Mouse (Mus musculus) lung, postnatal 36 days (tissue): ENCODE data around the gene 1500015O10Rik.

ENCODE experiments used
- DNase-seq: peaks from one replicate; pipeline ENCODE4 v3.0.0; 2022; ENCODE audit warnings: mixed read lengths

Gene 1500015O10Rik

GRCm38 (mm10) chr1:43730491-43730924 lies at the start of gene 1500015O10Rik:
TSS of gene 1500015O10Rik (plus strand) at chr1:43730602.
- DNase-seq, result peak; percentile 39

DNA sequence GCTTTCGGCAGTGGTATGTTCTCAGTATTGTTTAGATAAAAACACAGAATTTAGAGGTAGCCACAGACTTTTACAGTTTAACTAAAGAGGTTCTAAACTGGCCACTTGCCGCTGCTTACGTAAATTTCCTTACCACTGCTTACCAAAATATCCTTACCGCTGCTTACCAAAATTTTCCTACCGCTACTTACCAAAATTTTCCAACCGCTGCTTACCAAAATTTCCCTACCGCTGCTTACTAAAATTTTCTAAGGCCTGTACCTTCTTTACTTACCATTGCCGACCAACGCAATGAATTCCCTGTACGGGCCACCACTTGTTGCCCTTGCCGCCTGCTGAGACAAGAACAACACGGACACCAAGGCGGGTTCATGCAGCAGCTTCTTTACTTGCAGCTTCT lies 40.4 kb upstream of the 1500015O10Rik start:
- no peak for DNase-seq

- no peak for DNase-seq
These were observed 39.9 kb upstream of the 1500015O10Rik start for GRCm38 (mm10) chr1:43690507-43690906.

DNA sequence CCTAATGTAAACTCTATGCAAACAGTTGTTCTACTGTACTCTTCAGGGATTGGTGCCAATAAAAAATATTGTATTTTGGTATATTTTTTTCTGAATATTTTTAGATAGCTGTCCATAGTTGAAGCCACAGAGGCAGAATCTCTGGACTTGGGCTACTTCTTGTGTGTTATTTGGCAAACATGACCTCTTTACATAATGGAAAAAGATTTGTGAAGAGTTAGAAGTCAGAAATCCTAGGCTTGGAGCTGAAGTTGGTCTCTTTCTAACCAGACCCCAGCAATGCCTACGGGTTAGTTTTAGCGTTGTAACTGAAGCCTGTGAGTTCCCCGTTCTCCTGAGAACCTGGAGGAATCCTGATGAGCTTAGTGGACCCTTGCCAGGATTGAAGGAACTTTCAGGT lies 36.3 kb upstream of the 1500015O10Rik start:
- no peak for DNase-seq

GRCm38 (mm10) chr1:43694851-43695545 lies 35.4 kb upstream of the 1500015O10Rik start:
- peak; percentile 74 for DNase-seq

- DNase-seq, result no peak
These were observed 31.8 kb upstream of the 1500015O10Rik start for GRCm38 (mm10) chr1:43698577-43699000.

DNA sequence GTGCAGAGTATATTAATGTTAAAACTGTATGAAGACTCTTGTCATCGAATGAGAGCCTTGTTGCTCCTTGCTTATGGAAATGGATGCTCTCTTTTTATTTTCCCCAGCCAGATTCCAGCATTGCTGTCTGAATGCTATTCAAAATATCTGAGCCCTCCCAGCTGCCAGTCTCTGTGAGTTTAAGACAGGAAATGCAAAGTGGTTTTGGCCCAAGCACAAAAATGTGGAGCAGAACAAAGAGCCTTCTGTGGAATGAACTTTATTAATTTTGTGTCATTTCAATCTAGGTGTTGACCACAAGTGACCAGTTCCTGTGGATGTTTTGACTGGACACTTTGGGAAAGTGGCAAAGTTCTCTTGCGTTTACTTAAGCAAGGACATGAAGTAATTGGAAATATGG lies 15.6 kb upstream of the 1500015O10Rik start:
- peak; percentile 50 for DNase-seq

DNA sequence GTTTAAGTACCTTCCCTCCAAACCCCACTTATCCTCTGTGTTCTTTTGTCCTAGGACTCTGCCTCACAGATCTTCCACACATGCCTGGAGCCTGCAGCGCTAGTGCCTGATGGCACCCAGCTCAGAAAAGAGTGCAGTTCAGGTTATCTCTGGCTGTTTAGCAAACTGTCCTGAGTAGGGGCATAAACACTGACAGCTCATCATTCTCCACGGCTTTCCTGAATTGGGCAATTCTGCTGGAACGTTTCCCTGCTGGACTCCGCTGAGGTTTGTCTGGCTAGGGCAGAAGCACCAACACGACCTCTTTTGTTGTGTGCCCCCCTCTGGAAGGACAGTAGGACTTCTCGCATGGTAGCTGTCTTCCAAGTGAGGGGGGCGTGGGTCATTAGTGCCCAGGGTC lies 12.4 kb upstream of the 1500015O10Rik start:
- peak; percentile 41 for DNase-seq

DNA sequence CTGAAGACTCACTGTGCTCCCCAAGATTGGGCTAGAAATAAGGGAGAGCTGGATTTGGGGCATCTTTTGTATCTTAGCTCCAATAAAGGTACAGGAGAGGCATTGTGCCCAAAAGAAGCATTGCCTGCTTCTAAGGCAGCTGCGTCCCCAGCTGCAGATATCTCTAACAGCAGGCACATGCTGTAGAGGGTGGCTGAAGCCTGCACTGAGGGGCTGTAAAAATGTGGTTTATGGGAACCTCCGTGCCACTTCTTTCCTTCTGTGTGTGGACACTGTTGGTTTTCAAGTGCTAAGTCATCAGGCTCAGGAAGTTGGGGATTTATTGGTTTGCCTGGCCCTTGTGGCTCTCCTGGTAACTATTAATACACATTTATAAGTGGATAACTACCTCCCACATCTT lies 11.6 kb upstream of the 1500015O10Rik start:
- no peak for DNase-seq

DNA sequence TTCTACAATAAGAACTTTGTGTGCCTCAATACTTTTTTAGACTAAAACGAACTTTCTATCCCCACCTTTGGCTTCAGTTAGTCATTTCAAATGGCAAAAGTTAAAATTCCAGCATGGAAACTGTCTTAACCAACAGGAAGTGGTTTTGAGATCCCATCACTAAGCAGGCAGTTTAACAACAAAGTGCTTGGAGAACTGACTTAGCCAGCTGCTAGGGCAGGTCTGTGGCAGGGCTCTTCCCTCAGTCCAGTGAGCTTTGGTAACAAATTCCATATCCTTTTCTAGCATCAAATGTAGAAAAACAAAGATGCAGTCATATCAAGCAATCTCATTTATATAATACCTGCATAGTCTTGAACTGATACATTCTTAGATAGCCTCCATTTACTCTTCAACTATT lies 7.9 kb upstream of the 1500015O10Rik start:
- no peak for DNase-seq

GRCm38 (mm10) chr1:43732100-43732499 lies 1.7 kb downstream of the 1500015O10Rik start:
- no peak for DNase-seq

- no peak for DNase-seq
These were observed 2.3 kb downstream of the 1500015O10Rik start for GRCm38 (mm10) chr1:43732657-43733056.

DNA sequence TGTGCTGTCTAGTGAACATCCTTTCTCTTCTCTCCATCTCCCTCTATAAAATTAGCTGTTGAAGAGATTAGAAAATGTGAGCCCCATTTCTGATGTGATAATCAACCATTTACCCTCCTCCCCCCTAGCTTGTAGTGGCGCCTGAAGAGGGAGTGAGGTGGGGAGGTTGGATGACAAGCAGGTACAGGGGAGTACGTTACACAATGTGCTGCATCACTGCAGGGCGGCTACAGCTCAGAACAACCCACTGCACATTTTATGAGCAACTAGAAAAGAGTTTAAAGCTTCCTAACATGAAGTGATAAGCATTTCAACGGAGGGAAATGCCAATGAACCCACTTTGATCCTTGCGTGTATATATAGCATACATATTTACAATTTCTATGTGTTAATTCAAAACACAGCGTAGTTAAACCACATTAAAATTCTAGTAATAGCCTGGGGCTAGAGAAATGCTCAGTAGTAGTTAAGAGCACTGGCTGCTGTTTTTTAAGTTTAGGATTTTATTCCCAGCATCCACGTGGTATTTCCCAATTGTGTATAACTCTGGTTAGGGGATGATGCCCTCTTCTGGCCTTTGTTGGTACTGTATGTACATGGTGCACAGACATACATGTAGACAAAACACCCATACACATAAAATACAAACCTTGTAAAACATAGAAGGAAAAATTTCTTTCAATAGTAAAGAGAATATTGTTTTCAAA lies 7.6 kb downstream of the 1500015O10Rik start:
- DNase-seq, result peak; percentile 69

DNA sequence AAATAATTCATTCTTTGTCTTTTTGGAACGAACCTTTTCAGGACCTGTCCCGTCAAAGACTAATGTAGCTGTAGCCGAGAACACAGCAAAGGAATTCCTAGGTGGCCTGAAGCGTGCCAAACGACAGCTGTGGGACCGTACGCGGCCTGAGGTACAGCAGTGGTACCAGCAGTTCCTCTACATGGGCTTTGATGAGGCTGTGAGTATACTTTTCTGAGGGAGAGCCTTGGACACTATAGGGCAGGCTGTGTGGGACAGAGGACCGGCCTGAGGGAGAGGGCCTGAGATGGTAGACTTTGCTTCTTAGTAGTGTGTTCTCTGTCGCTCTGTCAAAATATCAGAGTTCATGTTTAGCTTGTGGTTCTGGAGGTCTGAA lies 8.1 kb downstream of the 1500015O10Rik start:
- DNase-seq, result no peak

GRCm38 (mm10) chr1:43754448-43755312 lies 24.3 kb downstream of the 1500015O10Rik start:
- no peak for DNase-seq

DNA sequence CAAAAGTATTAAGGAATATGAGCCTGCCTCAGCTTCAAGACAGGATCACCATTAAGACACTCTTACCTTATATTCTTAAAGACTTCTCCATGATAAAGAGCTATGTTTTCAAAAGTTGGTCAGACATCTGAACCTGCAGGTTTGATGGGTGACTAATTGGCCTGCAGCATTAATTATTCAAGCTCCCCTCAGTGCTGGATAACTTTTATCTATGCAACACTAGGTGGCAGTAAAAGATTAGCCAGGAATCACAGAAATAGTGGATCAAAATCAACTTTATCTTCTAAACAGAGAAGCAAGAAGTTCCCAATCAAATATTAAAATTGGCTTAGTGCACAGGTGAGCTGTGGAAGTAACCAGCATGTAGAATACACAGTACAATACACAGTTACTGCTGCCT lies 29.7 kb downstream of the 1500015O10Rik start:
- no peak for DNase-seq

- DNase-seq, result no peak
These were observed 34.1 kb downstream of the 1500015O10Rik start for GRCm38 (mm10) chr1:43764481-43764880.

DNA sequence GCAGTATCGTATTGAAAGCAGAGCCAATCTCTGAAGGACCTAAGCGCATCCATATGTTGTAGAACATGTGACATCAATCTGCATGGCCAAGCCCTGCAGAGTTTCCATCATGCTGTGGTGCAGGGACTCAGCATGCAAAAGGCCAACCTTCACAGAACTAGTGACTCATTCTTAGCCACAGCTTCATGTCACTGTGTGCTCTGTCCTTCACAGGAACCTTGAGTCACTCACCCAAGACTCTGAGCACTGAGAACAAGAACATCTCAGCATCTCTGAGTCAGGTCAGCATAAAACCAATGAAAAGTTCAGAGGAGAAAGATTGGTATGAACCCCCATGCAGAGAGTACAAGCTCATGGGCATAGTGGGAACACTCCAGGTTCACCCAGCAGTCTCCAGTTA lies 35.9 kb downstream of the 1500015O10Rik start:
- DNase-seq, result no peak

DNA sequence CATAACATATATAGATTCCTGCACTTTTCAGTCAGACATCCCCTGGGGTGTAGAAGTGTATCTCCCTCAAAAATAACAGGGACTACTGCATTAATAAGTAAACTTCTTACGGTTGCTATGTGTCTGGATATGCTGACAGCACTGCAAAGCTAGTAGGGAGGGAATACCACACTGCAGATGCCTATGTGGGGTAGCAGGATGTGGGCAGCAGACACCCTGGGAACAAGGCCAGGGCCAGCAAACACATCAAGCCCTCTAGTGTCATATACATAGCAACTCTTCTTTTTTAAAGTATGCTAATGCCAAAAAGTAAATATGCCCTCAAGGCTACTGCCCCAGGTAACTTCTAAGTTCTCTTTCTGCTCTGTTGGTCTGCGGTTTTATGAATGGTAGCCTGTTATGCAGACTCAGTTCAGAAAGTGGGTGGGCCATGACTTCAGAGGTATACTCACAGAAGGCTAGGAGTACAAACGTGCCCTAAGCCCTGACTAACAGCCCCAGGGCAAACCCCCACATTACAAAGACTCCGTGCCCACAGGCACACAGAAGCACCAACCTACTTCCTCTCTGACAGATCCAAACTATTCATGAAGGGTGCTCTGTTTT lies 38.1 kb downstream of the 1500015O10Rik start:
- DNase-seq, result no peak

DNA sequence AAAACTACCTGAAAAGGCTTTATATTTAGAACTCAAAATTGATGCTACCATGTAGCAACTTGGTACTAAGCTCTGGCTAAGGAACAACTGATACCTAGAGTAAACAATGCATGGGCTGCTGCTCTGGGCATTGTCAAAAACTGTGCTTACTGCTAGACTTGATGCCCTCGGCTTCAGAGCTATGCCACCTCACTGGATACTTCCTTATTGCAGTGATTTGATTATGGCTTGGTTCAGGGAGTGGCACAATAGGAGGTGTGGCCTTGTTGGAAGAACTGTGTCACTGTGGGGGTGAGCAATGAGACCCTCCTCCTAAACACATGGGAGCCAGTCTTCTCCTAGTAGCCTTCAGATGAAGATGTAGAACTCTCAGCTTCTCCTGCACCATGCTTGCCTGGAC lies 38.9 kb downstream of the 1500015O10Rik start:
- no peak for DNase-seq

GRCm38 (mm10) chr1:43770032-43770431 lies 39.6 kb downstream of the 1500015O10Rik start:
- DNase-seq, result no peak

DNA sequence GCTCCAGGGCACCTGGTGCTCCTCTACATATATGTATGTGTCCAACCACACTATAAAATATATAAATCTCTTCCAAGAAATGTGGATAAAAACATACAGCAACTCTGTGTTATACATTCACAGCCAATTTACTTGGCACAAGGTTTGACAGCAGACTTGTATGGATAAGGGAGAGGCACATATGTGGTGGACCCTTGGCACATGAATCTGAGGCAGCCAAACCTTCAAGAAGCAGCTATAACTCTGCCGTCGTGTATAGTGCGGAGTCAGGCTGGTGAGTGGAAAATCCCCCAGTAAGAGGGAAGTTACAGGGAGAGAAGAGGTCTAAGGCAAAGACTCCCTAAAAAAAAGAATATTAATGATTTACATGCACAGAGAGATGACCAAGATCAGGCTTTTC lies 42.3 kb downstream of the 1500015O10Rik start:
- DNase-seq, result no peak

DNA sequence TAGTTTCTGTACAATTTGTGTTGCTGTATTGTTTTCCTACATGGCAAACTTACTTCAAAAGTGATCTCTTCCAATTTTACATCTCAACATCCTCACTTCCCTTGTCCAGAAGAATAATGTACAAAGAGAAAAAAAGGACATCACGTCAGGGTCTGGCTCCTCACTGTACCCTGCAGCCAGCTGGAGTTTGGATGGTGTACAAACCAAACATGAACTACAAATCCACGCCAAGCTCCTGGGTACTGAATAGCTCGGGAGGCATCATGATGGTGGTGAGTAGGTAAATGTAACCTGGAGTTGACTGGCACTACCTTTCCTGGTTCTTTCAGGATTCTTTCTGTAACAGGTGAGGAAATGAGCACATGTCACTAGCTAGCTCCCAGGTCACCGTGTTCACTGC lies 43.7 kb downstream of the 1500015O10Rik start:
- DNase-seq, result no peak
